Mouse (Mus musculus) ovary, postnatal 10 days (tissue): ENCODE data around the gene Zfp426.

Experiments used
- DNase-seq: peaks from one replicate; pipeline ENCODE4 v3.0.0; 2022; ENCODE audit warnings: low spot score

Zfp426 gene

DNA sequence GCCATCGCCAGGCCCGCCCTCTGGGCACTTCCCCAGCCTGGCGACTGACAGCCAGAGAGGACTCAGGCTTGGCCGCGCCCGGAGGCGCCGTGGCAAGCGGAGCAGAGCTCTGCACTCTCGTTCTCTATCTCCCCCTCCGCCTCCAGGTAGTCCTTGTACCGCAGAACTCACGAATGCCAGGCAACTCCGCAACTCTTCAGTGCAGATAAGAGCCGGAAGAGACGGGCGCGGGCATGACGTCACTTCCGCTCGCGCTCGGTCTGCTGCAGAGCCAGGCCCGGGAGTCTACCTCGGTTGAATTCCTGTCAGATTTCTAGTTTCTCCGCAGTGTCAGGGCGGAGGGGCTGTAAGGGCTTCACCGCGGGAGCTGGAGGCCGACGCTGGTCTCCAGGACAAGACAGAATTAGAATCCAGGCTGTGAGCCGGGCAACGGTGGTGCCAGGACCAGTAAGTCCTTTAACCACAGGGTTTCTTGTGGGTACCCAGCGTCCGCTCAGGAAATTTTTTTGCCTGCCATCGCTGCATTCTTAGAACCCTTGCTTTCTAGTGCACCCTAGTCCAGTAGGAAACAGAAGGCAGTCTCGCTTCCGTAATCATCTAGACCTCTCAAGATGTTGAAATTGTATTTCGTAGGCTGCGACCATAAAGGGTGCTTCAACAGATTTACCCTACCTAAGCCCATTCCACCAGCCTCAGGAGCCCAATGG, at the start of gene Zfp426:
Gene Zfp426, minus strand, starts transcription at position 220 of the 707 bp plus-strand sequence.
- peak; percentile 53 for DNase-seq

DNA sequence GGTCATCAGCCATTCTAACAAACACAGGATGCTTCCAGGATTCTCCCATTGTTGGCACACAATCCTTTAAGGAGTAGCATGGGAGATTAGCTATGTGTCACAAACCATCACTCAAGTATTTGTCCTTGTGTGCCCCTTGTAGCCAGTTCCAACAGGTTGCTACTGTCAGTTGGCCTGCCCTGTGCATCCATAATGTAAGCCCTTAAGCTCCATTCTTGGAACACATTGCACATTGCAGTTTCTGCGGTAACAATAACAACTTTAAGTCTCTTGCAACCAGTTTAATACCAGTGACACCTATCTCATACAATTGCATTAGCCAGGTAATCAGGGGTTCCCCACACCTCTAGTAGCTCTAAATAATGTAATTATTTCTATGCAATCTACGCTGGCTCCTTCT, 44.1 kb upstream of the Zfp426 start:
- no peak for DNase-seq

DNA sequence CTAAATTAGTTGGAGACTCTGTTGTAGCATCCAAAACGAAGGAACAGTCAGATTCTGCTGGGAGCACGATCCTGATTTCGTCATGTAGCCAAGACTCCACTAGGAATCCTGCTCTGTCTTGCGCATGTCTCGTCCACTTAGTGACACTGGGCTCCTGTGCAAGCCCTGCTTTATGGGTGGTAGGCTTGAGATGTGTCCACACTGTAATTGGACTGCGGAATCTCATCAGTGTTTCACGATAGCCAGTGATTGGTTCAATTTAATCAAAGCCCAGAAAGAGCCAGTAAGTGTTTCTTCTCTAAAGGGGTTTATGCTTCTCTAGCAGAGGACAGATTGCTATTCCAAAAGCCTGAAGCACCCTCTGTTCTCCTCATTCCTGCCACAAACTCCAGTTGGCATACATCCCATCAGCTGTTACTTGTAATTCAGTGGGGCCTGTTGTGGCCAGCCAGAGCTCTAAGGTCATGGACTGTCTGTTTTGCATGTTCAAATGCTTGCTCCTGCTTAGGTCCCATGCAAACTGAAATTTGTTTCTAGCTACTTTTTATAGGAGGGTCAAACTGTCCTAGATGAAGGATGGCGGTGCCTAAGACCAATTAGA, 41.9 kb upstream of the Zfp426 start:
- no peak for DNase-seq

DNA sequence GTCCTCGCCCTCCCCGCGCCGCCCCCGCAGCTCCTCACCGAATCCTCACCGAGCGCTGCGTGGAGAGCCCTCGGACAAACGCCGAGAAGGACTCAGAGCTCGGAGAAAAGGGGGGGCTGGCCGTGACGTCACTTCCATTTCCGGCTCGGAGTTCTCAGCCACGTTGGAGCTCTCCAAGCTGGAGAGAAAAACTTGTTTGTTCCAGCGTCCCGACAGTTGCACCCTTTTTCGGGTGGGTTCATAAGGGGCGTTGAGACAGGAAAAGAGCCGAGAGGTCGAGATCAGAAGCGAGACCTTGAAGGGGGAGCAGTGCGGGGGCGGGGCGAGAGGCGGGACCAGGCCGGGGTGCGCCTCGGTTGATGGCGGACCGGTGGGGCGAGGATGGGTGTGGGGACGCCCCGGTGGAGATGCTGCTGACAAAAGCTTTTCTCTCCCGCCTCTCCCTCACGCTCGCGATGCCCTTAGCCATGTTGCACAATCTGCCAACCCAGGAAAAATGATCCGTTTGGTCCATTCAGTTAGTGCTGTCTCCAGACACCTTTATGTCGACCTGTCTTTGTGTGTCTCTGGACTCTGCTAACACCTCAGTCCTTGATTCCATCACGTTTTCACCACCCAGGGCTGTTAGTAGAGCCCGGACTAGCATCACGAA, 28.9 kb upstream of the Zfp426 start, which contains the start of gene Zfp266:
Gene Zfp266, minus strand, starts transcription at position 112 of the 652 bp plus-strand sequence.
- DNase-seq, result peak; percentile 93

DNA sequence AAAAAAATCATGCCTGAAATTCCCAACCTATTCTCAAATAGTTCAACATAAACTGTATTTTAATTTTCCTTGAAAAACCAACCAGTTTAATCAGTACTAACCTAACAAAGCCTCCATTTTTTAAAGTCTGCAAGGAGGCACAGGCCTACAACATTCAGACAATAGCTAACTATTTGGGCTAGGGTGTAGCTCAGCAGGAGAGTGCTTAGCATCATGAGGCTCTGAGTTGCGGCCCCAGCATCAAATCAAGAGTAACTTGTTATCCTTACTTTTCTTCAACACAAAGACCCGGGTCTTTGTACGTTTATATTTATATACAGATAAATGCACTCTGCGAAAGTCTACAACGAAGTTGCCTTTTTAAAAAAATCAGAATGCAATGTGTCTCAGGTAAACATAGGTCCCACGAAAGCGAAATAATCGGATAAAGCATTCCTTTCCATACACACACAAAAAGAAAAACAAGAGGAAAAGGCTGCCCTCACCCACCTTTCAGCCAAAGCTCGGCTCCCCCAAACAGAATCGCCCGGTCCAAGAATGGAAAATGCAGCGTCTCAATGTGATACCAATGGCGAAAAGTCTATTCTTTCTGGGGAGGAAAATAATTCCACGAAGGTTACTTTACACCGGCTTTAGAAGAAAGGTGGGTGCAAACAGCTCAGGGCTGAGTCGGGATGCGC, 28.1 kb upstream of the Zfp426 start:
- DNase-seq, result no peak

DNA sequence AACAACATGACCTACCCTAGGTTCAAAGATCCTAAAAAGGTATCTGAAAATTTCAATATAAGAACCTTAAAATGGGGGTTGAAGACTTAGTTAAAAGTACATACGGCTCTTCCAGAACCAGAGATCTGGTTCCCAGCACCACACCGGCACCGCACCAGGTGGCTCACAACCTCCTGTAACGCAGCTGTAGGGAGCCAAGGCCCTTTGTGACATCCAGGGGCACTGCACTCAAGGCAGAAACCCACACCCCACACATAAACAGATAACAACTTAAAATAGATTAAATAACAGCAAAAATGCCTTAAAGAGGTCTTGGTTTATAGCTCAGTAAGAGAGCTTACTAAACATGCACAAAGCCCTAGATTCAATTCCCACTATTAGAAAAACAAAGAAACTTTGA, 27.4 kb upstream of the Zfp426 start:
- no peak for DNase-seq

DNA sequence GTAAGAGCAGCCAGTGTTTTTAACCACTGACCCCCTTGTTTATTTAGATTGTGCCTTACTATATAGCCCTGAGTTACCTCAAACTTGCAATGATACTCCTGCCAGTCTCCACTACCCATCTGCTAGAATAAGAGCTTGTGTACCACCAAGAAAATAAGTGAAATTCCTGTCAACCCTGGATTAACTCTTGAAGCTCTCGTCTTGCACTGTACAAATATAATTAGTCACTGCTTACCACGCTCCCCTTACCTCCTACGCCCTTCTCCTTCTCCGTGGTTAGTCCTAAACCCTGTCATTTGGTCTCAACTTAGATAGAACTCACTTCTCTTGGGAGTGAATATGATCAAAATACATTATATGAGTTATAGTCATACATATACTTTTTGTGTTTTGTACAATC, 26.2 kb upstream of the Zfp426 start:
- DNase-seq, result no peak

DNA sequence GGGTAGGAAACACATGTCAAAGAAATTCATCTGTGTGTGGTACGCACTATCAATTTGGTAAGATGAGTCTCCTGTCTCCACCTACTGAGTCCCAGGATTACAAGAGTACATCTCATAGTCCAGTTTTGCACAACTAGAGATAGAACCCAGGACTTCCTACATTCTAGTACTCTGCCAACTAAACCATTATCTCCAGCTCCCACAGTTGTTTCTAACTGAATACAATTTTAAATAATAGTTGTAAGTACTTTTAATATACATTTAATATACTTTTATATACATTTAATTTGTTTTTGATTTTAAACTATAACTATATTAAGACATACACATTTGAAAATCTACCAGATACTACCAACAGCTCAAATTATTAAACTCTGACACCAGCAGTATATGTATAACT, 25.2 kb upstream of the Zfp426 start:
- no peak for DNase-seq

DNA sequence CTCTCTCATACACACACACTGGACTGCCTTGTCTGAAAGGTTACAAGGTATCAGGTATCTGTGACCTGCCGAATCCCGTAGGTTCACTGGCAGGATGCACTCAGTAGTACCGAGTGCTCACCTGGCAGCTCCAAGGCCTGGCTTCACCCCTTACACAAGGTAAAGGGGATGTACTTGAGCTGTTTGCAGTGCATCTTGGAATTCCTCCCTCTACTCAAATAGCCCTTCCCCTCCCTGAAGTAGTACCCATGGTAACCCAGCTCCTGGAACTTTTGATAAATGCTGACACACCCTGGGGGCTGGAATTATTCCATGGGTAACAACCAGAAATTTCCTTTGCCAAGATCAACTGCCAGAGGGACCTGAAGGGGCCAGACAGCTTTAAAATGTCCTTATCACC, 21.5 kb upstream of the Zfp426 start:
- DNase-seq, result no peak

DNA sequence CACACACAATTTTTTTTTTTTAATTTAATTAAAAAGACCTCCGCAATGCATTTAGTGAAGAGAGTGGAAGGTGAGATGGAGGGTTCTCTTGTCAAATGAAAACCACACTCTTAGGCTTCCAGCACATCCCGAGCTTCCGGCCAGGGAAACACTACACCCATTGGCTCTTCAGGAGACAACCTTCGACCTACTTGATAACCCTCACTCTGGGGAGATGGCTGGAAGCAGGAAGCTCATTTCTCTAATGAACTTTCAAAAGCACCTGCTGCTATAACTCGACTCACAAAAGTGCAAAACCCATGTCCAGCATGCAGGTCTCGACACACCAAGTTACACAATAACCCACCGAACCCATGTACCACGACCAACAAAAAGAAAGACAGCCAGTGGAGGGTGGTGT, 20.2 kb upstream of the Zfp426 start:
- no peak for DNase-seq

DNA sequence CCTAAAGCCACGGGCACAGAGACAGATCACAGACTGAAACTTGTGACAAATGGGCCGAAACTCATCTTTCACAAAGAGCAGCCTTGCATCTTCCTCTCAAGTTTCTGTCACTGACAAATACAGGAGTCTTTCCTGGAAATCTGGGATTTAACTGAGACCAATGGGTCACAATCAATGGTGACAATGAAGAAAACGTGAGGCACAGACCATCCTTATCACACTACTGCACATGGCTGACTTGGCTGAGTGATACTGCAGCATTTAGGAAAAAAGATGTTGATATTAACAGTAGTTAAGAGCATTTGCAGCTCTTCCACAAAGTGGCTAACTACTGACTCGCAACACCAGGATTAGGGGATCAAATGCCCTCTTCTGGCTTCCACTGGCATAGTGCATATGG, 19.1 kb upstream of the Zfp426 start:
- no peak for DNase-seq

DNA sequence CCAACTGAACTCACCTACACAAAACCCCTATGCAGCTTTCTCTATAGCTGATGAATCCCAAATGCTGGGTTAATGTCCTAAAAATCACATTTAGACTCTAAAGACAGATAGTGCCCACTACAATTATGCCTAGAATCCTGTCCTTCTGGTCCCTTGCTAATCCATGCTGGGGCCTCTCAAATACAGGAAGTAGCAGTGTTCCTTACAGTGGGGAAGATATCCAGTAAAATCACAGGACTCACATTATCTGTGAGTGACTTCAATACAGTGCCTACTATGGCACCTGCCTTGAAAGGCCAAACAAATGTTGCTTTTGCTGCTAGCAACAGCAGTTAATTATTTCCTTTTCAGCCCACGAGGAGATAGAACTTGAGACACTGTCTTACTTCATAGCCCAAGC, 17.8 kb upstream of the Zfp426 start:
- no peak for DNase-seq

DNA sequence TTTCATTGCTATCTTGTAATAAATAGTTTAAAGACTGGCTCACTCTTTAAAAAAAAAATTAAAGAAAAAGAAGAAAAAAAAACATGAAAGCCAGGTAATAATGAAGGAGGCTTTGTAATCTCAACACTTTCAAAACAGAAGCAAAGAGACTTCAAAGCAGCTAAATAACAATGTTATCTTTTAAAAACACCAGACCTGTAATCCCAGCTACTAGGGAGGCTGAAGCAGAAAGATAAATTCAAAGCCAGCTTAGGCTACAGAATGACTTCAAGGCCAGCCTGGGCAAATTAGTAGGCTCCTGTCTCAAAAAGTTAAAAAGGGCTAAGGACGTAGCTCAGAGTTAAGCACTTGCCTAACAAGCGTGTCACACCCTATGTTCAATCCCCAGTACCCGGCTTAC, 17.1 kb upstream of the Zfp426 start:
- DNase-seq, result no peak

DNA sequence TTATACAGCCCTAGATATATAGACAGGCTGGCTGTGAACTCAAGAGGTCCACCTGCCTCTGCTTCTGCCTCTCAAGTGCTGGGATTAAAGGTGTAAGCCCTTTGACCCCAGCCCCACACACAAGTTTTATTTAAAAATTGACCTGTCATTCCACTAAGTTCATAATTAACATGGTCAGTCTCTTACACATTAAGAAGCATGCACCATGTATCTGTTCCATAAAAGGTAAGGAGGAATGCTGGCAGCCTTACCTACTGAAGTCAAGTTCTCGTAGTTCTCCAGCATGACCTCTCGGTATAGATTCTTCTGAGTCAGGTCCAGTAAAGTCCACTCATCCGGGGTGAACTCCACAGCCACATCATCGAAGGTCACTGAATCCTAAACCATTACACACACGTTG, 12.3 kb upstream of the Zfp426 start:
- no peak for DNase-seq

DNA sequence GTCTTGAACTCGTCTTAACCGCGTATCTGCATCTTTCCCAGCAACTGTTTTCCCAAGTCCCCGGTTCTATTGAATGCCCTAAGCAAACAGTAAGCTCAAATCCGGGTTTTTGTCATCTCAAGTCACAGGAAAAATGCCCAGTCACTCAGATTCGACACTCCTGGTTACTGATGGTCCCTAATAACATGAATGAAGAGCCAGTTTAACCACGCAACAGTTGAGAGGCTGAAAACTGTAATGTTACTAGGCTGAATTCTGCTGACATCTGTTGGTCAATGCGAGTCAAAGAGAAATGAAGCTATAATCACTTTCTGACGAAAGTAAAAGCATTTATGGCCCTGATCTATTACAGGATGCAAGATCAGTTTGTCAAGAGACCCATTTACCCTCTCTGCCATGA, 735 bp upstream of the Zfp426 start:
- no peak for DNase-seq

DNA sequence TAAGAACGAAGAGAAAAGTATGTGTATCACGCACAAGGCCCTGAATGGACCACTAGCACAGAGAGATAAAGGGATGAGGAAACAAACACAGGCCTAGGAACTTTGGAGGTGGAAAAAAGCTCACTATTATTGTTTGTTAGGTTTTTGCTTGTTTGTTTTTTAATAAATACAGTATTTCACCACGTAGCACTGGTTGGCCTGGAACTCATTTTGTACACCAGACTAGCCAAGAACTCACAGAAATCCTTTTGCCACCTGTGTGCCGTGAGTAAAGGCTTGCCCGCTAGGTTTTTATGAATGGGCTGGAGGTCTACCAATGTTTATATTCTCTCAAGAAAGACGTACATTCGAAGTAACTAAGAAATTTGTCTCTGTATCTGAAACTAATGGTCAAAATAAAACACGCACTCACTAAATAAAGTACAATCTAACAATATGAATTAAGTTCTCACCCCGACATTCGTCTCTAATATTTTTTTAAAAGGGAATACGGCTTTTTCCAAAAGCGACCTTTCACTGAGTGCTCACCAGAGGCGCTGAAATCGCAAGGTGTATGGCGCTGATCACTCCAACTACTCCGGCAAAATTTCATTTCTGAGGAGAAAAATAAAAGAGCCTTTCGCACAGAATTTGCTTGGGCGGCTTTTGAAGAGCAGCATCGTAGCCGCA, 554 bp downstream of the Zfp426 start:
- DNase-seq, result no peak

DNA sequence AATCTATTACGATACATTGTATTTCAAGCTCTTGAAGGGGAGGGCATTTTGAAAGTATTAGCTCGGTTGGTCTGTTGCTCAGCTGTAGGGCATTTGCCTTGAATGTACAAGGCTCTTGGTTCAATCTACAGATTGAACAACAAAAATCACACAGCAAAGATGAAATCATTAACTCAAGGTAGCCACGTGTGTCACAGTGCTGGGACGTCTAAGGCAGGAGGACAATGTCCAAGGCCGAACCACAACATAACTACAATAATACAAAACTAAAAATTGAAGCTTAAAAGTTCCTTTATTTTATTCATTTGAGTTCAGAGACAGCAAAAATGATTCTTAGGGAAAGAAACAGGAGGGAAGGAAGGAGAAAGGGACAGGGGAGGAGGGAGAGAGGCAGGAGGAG, 3.0 kb downstream of the Zfp426 start:
- no peak for DNase-seq

DNA sequence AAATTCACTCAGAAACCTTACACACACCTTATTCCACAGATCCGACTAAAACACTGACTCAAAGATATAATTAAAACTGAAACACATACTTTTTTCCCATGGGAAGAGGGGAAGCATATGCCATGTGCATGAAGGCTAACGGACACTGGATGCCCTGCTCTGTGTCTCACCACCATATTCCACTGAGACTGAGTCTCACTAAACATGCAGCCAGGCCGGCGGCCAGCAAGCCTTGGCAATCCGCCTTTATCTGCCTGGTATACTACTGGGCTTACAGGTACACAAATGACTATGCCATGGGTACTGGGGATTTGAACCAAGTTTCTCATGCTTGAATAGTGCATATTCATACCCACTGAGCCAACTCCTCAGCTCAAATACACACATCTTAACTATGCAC, 13.2 kb downstream of the Zfp426 start:
- no peak for DNase-seq

DNA sequence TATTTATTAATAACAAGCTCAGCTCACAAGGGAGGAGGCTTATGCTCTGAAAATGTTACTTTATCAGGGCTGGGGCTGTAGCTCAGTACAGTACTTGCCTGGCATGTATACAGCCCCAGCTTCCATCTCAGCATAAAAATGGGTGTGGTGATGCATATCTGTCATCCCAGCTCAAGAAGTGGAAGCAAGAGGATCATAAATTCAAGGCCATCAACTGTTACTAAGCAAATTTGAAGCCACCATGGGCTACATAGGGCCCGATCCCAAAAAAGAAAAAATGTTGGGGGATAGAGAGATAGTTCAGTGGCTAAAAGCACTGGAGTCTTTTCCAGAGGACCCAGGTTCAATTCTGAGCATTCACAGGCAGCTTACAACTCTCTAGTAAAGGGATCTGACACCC, 15.9 kb downstream of the Zfp426 start:
- no peak for DNase-seq

DNA sequence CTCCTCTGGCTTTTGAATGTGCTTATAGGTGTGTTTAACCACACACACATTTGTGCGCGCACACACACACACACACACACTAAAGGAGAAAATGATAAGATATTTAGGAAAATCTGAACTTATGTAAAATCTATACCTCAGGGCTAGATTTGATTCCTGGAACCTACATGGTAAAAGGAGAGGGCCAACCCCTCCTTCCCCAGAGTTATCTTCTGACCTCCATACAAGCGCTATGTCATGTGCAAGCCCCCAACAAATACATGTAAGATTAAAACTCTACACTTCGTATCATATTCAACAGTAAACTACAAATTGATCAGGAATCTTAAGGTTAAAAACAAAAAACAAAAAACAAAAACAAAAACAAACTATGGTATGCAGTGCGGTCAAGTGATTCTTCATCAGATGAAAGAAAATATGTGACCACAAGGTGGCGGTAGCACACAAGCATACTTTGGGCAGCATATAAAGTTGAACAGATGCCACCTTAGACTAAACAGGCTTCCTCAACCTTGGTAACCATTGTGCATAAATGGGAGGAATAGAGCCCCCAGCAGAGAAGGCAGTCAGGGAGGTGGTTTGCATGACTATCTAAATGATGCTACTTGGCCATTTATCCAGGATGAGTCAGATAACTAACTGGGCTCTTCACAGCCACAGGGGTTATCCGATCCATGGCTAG, 25.6 kb downstream of the Zfp426 start:
- DNase-seq, result no peak

DNA sequence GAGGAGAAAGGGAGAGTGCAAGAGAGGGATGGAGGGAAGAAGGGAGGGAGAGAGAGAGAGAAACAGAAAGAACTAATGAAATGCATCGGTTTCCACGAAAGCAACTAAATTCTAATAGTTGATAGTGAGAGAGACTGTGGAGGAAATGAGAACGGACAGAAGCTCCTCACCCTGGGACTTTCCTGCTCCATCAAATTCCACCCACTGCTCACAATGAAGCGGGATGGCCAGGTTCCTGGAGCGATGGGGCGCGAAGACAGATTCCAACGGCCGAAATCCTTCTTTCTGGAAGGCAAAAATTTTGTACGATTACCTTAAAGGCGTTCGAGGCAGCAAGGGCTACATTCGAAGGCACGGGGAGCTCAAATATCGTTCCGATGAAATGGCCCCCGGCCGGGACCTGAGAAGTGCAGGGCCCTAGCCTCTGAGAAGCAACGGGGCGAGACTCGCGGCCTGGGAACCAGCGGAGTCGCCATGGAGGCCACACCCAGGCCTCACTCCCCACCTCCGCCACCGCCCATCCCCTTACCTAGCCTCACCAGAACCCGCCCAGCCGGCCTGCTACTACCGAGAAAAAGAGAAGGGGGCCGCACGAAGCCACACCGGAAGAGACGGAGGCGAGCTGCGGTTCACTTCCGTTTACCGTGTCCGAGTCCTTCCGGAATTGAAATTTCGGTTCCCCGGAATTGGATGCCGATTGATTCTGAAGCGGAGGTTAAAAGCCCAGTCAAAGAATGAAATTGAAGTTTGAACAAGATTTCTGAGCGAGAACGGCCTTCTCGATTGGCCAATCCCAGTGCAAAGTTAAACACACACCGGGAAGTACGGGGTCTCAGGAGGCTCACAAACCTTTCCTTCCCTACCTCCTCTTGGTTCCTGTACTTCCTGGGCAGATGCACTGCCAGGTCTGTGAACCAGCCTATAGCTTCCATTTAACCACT, 32.9 kb downstream of the Zfp426 start, which contains the start of gene Zfp26:
Gene Zfp26, minus strand, starts transcription at position 786 of the 941 bp plus-strand sequence.
- DNase-seq, result peak; percentile 68
